Mouse (Mus musculus): Measurements from ENCODE around the gene Prrg2. TPM values are rescaled to one million over a fixed set of nuclear protein-coding genes. Genes with fewer than 3 reads are reported as not detected.

The Prrg2 gene
- polyA plus RNA-seq, 1 experiment from 2014 or later, result 59.0 TPM

DNA sequence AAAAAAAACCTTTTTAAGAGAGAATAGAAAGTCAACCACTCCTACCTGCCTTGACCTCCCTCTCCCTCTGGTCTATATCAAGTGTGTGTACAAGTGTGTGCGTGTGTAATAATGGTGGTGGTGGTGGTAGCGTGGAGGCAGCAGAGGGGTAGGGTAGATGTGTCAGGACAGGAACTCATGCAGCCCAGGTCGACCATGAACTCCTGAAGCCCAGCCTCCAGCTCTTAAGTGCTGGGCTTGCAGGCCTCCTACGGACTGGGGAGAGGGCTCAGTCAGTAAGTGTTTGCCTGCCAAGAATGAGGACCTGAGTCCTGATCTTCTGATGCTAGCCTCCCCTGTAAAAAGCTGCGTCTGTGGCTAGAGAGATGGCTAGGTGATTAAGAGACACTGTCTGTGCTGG, 42.5 kb upstream of the Prrg2 start:
- 81% methylated on average over 5 of the region's 5 CpGs for WGBS
- peaks cover 14% of the 10 kb centered on the region; the same call in 1 of the 2 replicates for H3K36me3 ChIP-seq (ENCODE audit: control insufficient read depth, insufficient read depth)
- ATAC-seq, result no peak
- no peak overlapping the region for H3K4me3 ChIP-seq (ENCODE audit: low read depth, low read length)
- H3K27ac ChIP-seq (ENCODE audit: low read depth, low read length), result peak overlapping the region; percentile 77
- no peaks in the 10 kb centered on the region for H3K27me3 ChIP-seq (replicated peaks; ENCODE audit: control insufficient read depth, insufficient read depth, low read length)
- H3K9ac ChIP-seq (ENCODE audit: low read depth, low read length), result peak overlapping the region; percentile 37; the same call in 1 of the 2 replicates
- no peak overlapping the region for H3K4me2 ChIP-seq (replicated peaks; ENCODE audit: low read depth)
- H3K4me1 ChIP-seq (replicated peaks; ENCODE audit: control insufficient read depth, insufficient read depth, low read length), result no peaks in the 10 kb centered on the region; the same call in none of the 2 replicates
- TF ChIP-seq CTCF (IDR thresholded peaks at IDR 0.05; ENCODE audit: low read depth), result no peak
- no peaks in the 10 kb centered on the region for H3K9me3 ChIP-seq (ENCODE audit: control insufficient read depth)

DNA sequence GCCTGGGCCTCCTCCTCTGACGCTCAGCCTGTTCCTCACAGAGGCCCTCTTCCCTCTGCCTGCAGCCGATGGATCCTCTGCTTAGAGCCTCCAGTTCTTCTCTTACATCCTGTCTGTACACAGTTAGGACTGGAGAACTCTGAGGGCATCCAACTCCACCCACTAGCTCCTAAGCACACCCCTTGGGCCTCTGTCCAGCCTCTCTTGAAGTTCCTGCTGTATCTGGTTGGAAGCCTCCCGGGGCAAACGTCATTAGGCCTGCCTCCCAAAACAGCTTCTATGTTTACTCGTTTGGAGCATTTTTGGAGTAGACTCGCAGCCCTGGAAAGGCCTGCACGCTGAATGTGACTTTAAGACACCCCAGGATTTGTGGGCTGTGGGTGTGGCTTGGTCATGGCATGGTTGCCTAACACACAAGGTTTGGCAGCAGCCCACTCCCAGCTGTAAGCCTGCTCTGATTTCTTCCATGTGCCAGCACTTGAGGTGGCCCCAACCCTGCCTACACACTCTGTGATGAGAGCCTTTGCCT, 41.2 kb upstream of the Prrg2 start, which contains the start of gene Fcgrt:
TSS of gene Fcgrt (minus strand) at position 200 of the 529 bp plus-strand sequence.
- peaks cover 14% of the 10 kb centered on the region; the same call in 1 of the 2 replicates for H3K36me3 ChIP-seq (ENCODE audit: control insufficient read depth, insufficient read depth)
- no peaks in the 10 kb centered on the region for H3K9me3 ChIP-seq (ENCODE audit: control insufficient read depth)
- ATAC-seq, result peak; percentile 84
- 5% methylated on average over 7 of the region's 7 CpGs for WGBS
- H3K4me1 ChIP-seq (replicated peaks; ENCODE audit: control insufficient read depth, insufficient read depth, low read length), result no peaks in the 10 kb centered on the region; the same call in none of the 2 replicates
- H3K4me3 ChIP-seq (ENCODE audit: low read depth, low read length), result peak within 1 kb of the TSS; percentile 45
- 0 out of 2 replicates have a peak, but pooled peaks have one; percentile 3 for TF ChIP-seq CTCF (IDR thresholded peaks at IDR 0.05; ENCODE audit: low read depth)
- no peaks in the 10 kb centered on the region for H3K27me3 ChIP-seq (replicated peaks; ENCODE audit: control insufficient read depth, insufficient read depth, low read length)
- peak within 1 kb of the TSS; percentile 67 for H3K4me2 ChIP-seq (replicated peaks; ENCODE audit: low read depth)
- H3K9ac ChIP-seq (ENCODE audit: low read depth, low read length), result peak within 1 kb of the TSS; percentile 71
- H3K27ac ChIP-seq (ENCODE audit: low read depth, low read length), result peak within 1 kb of the TSS; percentile 85

DNA sequence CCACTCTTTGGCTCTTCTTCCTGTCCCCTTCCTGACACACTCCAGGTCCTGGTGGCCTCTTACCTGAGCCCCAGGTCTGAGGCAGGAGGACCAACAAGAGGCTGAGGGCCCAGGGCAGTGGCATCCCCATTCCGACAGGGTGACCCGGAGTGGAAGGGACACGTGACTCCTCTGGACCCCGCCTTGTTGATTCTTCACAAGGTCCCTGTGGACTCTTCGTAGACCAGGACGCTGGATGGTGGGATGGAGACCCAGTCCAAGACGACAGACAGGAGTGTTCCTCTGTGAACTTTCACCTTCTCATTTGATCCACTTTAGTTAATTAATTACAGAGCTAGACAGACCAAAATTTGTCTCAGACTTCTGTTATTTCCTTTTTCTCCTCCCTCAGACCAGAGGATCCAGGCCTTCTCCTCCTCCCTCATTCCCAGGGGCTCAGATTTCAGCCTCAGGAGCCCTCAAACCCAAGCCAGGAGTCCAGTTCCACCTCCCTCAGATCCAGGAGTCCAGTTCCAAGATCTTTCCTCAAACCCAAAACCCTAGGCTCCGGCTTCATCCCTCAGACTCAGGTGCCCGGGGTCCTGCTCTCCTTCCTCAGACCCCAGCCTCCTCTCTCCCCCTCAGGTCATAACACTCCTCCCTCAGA, 40.6 kb upstream of the Prrg2 start:
- Histone ChIP-seq H3K9ac (ENCODE audit: low read depth, low read length) (peak overlapping the region; percentile 71), H3K4me1 (replicated peaks; ENCODE audit: control insufficient read depth, insufficient read depth, low read length) (no peaks in the 10 kb centered on the region; the same call in none of the 2 replicates), H3K4me3 (ENCODE audit: low read depth, low read length) (peak overlapping the region; percentile 45), H3K4me2 (replicated peaks; ENCODE audit: low read depth) (peak overlapping the region; percentile 67), H3K27ac (ENCODE audit: low read depth, low read length) (peak overlapping the region; percentile 85), H3K36me3 (ENCODE audit: control insufficient read depth, insufficient read depth) (peaks cover 14% of the 10 kb centered on the region; the same call in 1 of the 2 replicates), H3K9me3 (ENCODE audit: control insufficient read depth) (no peaks in the 10 kb centered on the region), H3K27me3 (replicated peaks; ENCODE audit: control insufficient read depth, insufficient read depth, low read length) (no peaks in the 10 kb centered on the region)
- 27% methylated on average over 9 of the region's 9 CpGs for WGBS
- ATAC-seq, result peak; percentile 10; the same call in 1 of the 2 replicates
- no peak for TF ChIP-seq CTCF (IDR thresholded peaks at IDR 0.05; ENCODE audit: low read depth)

DNA sequence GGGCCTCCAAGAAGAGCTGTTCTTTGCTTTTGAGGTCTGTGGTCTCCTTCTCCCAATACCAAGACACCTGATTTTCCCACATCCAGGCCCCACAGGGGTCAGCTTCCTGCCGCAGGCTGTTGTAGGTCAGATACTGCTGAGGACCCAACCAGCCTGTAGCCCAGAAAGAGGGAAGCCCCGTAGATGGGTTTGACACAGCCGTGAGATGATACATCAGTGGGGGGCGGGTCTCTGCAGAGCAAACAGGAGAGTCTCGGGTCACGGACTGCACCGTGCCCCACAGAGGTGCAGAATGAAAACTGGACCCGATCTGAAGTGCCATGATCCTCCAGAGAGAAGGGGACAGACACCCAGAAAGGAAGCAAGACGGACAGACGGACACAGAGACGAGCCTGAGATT, 40.0 kb upstream of the Prrg2 start:
- 52% methylated on average over 11 of the region's 11 CpGs for WGBS
- H3K9me3 ChIP-seq (ENCODE audit: control insufficient read depth), result no peaks in the 10 kb centered on the region
- H3K9ac ChIP-seq (ENCODE audit: low read depth, low read length), result peak overlapping the region; percentile 71
- H3K4me1 ChIP-seq (replicated peaks; ENCODE audit: control insufficient read depth, insufficient read depth, low read length), result no peaks in the 10 kb centered on the region; the same call in none of the 2 replicates
- H3K4me3 ChIP-seq (ENCODE audit: low read depth, low read length), result peak overlapping the region; percentile 45
- no peaks in the 10 kb centered on the region for H3K27me3 ChIP-seq (replicated peaks; ENCODE audit: control insufficient read depth, insufficient read depth, low read length)
- H3K4me2 ChIP-seq (replicated peaks; ENCODE audit: low read depth), result peak overlapping the region; percentile 67
- peak overlapping the region; percentile 85 for H3K27ac ChIP-seq (ENCODE audit: low read depth, low read length)
- H3K36me3 ChIP-seq (ENCODE audit: control insufficient read depth, insufficient read depth), result peaks cover 15% of the 10 kb centered on the region; the same call in 1 of the 2 replicates
- no peak for ATAC-seq
- TF ChIP-seq CTCF (IDR thresholded peaks at IDR 0.05; ENCODE audit: low read depth), result no peak

DNA sequence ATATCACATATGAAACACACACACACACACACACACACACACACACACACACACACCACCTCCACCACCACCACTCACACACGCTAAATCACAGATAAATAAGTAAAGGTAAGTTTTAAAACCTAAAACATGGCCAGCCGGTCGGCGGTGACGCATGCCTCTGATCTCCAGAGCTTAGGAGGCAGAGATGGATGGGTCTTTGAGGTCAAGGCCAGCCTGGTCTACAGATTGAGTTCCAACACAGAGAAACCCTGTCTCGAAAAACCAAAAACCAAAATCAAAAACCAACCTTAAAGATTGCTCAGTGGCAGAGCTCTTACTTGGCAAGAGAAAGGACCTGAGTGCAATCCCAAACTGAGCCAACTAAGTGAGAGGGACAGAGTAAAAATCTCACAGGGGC, 37.6 kb upstream of the Prrg2 start:
- no peak for TF ChIP-seq CTCF (IDR thresholded peaks at IDR 0.05; ENCODE audit: low read depth)
- Histone ChIP-seq H3K4me1 (replicated peaks; ENCODE audit: control insufficient read depth, insufficient read depth, low read length) (no peaks in the 10 kb centered on the region; the same call in 1 of the 2 replicates), H3K9me3 (ENCODE audit: control insufficient read depth) (no peaks in the 10 kb centered on the region), H3K36me3 (ENCODE audit: control insufficient read depth, insufficient read depth) (peaks cover 36% of the 10 kb centered on the region), H3K9ac (ENCODE audit: low read depth, low read length) (no peak overlapping the region; the same call in 1 of the 2 replicates), H3K27me3 (replicated peaks; ENCODE audit: control insufficient read depth, insufficient read depth, low read length) (no peaks in the 10 kb centered on the region), H3K27ac (ENCODE audit: low read depth, low read length) (no peak overlapping the region), H3K4me2 (replicated peaks; ENCODE audit: low read depth) (peak overlapping the region; percentile 67), H3K4me3 (ENCODE audit: low read depth, low read length) (peak overlapping the region; percentile 45)
- 90% methylated on average over 6 of the region's 6 CpGs for WGBS
- ATAC-seq, result no peak

DNA sequence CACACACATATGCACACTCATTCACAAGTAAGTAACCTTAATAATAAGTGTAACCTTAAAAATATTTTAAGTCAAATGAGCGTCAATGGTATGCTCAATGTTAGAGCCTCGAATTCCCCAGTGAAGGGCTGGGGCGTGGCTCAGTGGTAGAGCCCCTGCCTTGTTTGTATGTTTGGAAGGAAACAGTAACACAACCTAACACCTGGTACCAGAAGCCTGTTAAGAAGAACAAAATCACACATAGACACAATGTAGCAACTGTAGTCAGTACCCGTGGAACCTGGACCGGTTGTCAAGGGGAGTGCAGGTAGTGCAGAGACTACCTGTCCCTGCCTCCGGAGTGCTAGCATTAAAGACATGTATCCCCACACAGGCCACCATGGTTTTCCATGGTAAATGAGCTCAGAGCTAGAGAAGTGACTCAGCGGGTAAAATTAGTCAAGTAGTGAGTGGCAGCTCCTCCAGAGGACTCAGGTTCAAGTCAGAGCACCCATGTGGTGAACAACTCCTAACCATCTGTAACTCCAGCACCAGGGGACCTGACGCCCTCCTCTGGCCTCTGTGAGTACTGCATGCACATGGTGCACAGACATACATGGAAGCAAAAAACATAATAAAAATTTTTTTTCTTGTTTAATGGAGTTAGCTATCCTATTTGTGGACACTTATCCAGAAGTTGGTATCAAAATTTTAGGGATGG, 36.2 kb upstream of the Prrg2 start:
- peak; percentile 63 for TF ChIP-seq CTCF (IDR thresholded peaks at IDR 0.05; ENCODE audit: low read depth)
- H3K4me3 ChIP-seq (ENCODE audit: low read depth, low read length), result 0 out of 2 replicates have a peak overlapping the region, but pooled peaks have one; percentile 12
- no peaks in the 10 kb centered on the region; the same call in 1 of the 2 replicates for H3K4me1 ChIP-seq (replicated peaks; ENCODE audit: control insufficient read depth, insufficient read depth, low read length)
- no peaks in the 10 kb centered on the region for H3K9me3 ChIP-seq (ENCODE audit: control insufficient read depth)
- H3K36me3 ChIP-seq (ENCODE audit: control insufficient read depth, insufficient read depth), result peaks cover 43% of the 10 kb centered on the region
- H3K4me2 ChIP-seq (replicated peaks; ENCODE audit: low read depth), result peak overlapping the region; percentile 67
- no peak overlapping the region for H3K9ac ChIP-seq (ENCODE audit: low read depth, low read length)
- ATAC-seq, result no peak
- no peaks in the 10 kb centered on the region for H3K27me3 ChIP-seq (replicated peaks; ENCODE audit: control insufficient read depth, insufficient read depth, low read length)
- no peak overlapping the region for H3K27ac ChIP-seq (ENCODE audit: low read depth, low read length)
- WGBS, result 89% methylated on average over 8 of the region's 8 CpGs

Measured in intestine, postnatal 0 days (tissue).